Mouse (Mus musculus) liver, embryonic 11.5 days (tissue): Measurements from ENCODE around the gene Impdh2. TPM values are rescaled to one million over a fixed set of nuclear protein-coding genes. Genes with fewer than 3 reads are reported as not detected.

Experiments used
- ATAC-seq: fragments of 200-750 bp; cut with Nextera tagmentation; replicated peaks from 2 replicates; pipeline ENCODE4 v1.8.0; 2017; ENCODE audit warnings: moderate number of reproducible peaks, mild to moderate bottlenecking, moderate TSS enrichment, moderate library complexity; ENCODE audit not compliant: low FRiP score
- DNase-seq: peaks from one replicate; pipeline ENCODE4 v3.0.0-alpha.2; 2017; ENCODE audit warnings: low spot score
- H3K27ac ChIP-seq: fragments of 300-500 bp; sonication (generic); 2 replicates; pipeline ENCODE4 v1.5.1; 2014; ENCODE audit warnings: mild to moderate bottlenecking, low read depth, low read length, control low read depth
- H3K27me3 ChIP-seq: fragments of 300-500 bp; sonication (generic); replicated peaks from 2 replicates; pipeline ENCODE4 v1.6.1; 2014; ENCODE audit warnings: low read length, mixed read lengths; ENCODE audit not compliant: control insufficient read depth, insufficient read depth
- H3K36me3 ChIP-seq: fragments of 300-500 bp; sonication (generic); 2 replicates; pipeline ENCODE4 v1.6.1; 2014; ENCODE audit warnings: mild to moderate bottlenecking, low read length, moderate library complexity, mixed read lengths; ENCODE audit not compliant: control insufficient read depth, insufficient read depth
- H3K4me1 ChIP-seq: fragments of 300-500 bp; sonication (generic); replicated peaks from 2 replicates; pipeline ENCODE4 v1.6.1; 2014; ENCODE audit warnings: low read length, mixed read lengths; ENCODE audit not compliant: control insufficient read depth, insufficient read depth
- H3K4me2 ChIP-seq: fragments of 300-500 bp; sonication (generic); 2 replicates; pipeline ENCODE4 v1.6.1; 2014; ENCODE audit warnings: mild to moderate bottlenecking, control low read depth, moderate library complexity
- H3K4me3 ChIP-seq: fragments of 300-500 bp; sonication (generic); 2 replicates; pipeline ENCODE4 v1.5.1; 2014; ENCODE audit warnings: low read depth, low read length, control low read depth
- H3K9ac ChIP-seq: fragments of 300-500 bp; sonication (generic); 2 replicates; pipeline ENCODE4 v1.6.1; 2014; ENCODE audit warnings: low read depth, low read length, control low read depth
- H3K9me3 ChIP-seq: fragments of 300-500 bp; sonication (generic); 2 replicates; pipeline ENCODE4 v1.6.1; 2016; ENCODE audit warnings: low read length, inconsistent platforms, mixed read lengths; ENCODE audit not compliant: control insufficient read depth
- WGBS: fragments of 180-500 bp; shearing (Covaris S2); extraction: QIAGEN DNeasy Blood & Tissue Kit; methylation state at CpG from one replicate; pipeline ENCODE4 v1.1.7; 2014; 5-methylcytosine and 5-hydroxymethylcytosine counted together
- polyA plus RNA-seq: library from polyadenylated mRNA; unstranded; fragments of >200 nt; fragmentation: Nextera tagmentation; extraction: Ambion mirVana; gene quantifications from 2 replicates; pipeline ENCODE4 v1.2.1, GENCODE M21; 2014

Impdh2 gene
- polyA plus RNA-seq, 1 experiment from 2014 or later: 285 TPM

DNA sequence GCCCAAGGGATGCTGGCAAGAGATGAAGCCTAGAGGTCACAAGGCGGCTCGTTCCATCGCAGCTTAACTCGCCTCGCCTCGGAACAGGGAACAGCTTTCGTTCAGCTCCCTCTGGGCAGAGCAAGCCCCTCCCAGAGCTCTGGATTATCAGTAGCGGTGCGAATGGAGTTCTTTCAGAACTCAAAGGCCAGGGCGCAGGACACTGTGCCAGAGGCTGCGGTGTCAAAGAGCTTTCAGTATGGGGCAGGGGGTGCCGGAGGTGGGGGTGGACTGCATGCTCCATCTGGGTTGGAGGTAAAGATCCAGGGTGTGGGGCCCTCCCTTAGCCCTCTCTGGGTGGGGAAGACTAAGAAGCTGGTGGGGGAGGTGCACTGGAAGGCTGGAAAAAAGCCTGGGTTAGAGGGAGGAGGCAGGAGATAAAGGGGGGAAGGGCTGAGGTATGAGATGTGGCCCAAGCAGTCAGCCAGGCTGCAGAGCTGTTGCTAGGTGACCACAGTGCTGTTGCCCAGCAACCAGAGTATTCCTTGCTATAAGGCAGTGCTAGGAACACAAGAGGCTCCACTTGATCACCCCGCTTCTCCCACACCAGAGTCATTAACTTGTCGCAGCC, 27.6 kb downstream of the Impdh2 start:
- no peaks in the 10 kb centered on the region for H3K27me3 ChIP-seq
- 0 out of 2 replicates have a peak overlapping the region, but pooled peaks have one; percentile 10 for H3K4me3 ChIP-seq
- peak overlapping the region; percentile 25; the same call in 1 of the 2 replicates for H3K9ac ChIP-seq
- peak; percentile 55; the same call in 1 of the 2 replicates for ATAC-seq
- H3K4me1 ChIP-seq: peaks cover 14% of the 10 kb centered on the region
- no peaks in the 10 kb centered on the region for H3K9me3 ChIP-seq
- H3K27ac ChIP-seq: peak overlapping the region; percentile 30; the same call in 1 of the 2 replicates
- no peaks in the 10 kb centered on the region for H3K36me3 ChIP-seq
- H3K4me2 ChIP-seq: peak overlapping the region; percentile 53
- DNase-seq: peak; percentile 53
- 18% methylated on average over 14 of the region's 14 CpGs for WGBS

DNA sequence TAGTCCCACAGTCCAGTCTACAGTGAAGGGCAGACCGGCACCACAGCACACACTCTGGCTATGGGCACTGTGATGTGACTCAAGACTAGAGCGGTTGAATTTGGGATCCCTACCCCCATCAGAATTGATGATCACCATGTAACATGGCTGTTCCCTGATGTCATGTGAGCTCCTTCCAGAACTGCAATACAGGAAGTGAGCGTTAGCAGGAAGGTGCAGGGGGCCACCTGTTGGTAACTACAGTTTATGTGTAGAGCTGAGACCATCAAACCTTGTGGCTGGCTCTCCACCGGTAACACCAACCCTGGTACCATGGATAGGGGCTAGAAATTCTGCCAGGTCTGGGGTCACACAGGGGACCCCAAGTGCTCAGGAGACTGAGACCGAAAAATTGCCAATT, 29.1 kb downstream of the Impdh2 start:
- H3K4me2 ChIP-seq: no peak overlapping the region
- no peak overlapping the region for H3K9ac ChIP-seq
- peaks cover 14% of the 10 kb centered on the region for H3K4me1 ChIP-seq
- DNase-seq (no peak), ATAC-seq (no peak)
- no peak overlapping the region for H3K27ac ChIP-seq
- 67% methylated on average over 5 of the region's 5 CpGs for WGBS
- no peaks in the 10 kb centered on the region for H3K27me3 ChIP-seq
- no peaks in the 10 kb centered on the region for H3K36me3 ChIP-seq
- H3K4me3 ChIP-seq: no peak overlapping the region
- H3K9me3 ChIP-seq: no peaks in the 10 kb centered on the region

DNA sequence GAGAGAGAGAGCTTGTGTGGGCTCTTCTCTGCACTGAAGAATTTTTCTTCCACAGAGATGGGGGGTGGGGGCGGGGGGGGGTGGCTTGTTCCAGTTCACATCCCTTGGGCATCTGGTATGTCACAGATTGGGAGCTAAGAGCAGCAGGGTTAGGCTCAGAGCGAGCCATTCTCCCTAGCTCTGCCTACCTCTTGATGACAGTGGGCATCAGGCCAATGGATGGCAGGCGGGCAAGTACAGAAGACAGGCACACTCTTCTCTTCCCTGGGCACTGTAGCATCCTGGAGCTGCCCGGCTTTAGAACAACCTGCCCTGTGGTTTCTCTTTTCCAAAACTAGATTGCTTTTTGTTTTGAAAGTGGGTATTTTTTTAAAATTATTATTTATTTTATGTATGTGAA, 31.4 kb downstream of the Impdh2 start:
- Histone ChIP-seq H3K27ac (no peak overlapping the region), H3K4me1 (peaks cover 17% of the 10 kb centered on the region), H3K9me3 (no peaks in the 10 kb centered on the region), H3K4me2 (no peak overlapping the region), H3K27me3 (no peaks in the 10 kb centered on the region), H3K4me3 (no peak overlapping the region), H3K9ac (no peak overlapping the region), H3K36me3 (no peaks in the 10 kb centered on the region)
- ATAC-seq (no peak), DNase-seq (no peak)
- 79% methylated on average over 4 of the region's 4 CpGs for WGBS

DNA sequence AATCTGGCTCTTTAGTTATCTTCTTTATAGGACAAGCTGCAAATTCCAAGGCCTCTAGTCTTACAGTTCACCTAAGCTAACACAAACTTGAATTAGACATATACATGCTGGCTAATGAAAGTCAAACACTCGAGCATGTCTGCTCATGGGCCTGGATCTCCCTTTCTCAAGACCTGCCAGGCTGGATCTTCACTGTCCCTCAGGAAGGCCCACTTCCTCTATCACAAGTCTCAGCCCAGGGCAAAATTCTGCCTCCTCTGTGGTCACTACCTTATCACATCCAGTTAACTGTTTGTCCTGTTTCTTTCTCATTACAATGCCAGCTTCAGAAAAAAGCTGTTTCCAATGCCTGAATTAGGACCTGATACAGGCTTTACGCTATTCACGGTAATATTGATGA, 34.3 kb downstream of the Impdh2 start:
- 45% methylated on average over 3 of the region's 3 CpGs for WGBS
- no peak overlapping the region for H3K4me2 ChIP-seq

DNA sequence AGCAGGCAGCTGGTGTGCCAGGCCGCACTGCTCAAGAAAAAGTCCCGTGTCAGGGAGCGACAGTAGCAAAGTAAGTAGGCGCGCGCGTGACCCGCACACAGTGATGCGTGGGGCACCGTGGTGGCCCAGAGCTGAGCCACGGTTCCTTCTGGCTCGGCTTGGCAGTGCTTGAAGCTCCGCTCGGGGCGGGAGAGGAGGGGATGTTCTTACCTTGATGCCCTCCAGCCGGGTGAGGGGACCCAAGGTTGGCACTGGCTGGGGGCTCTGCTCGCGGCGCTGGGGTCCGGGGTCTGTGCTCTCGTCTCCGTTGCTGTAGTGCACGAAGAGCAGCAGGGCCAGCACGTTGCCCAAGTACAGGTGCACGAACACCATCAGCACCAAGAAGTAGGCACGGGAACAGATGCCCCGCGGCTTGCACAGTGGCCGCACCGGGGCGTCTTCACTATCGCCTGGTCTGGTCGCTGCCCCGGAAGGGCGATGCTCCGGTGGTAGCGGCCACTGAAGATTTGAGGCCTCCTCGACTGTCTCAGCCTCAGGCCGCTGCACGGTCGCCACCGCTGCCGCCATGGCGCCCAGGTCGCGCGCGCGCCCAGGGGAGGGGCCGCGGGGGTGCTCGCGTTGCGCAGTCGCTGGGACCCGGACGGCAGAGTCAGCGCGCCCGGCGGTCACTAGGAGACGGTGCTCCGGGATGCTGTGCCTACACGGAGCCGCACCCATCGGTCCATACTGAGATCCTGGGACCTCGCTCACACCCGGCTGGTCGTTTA, 37.1 kb downstream of the Impdh2 start, which contains the start of gene P4htm:
P4htm (minus strand) TSS at position 670 of the 767 bp plus-strand sequence.
- Histone ChIP-seq H3K27me3 (no peaks in the 10 kb centered on the region), H3K4me3 (peak within 1 kb of the TSS; percentile 64), H3K4me1 (peaks cover 9% of the 10 kb centered on the region; the same call in 1 of the 2 replicates), H3K9ac (peak within 1 kb of the TSS; percentile 61), H3K36me3 (no peaks in the 10 kb centered on the region), H3K4me2 (peak within 1 kb of the TSS; percentile 89), H3K9me3 (no peaks in the 10 kb centered on the region), H3K27ac (no peak within 1 kb of the TSS)
- DNase-seq: peak; percentile 69
- ATAC-seq: peak; percentile 64
- 5% methylated on average over 69 of the region's 69 CpGs for WGBS

More for the DNA sequence above, 34.3 kb downstream of the Impdh2 start:
- DNase-seq: no peak
- no peak overlapping the region for H3K27ac ChIP-seq
- no peak for ATAC-seq
- H3K36me3 ChIP-seq: no peaks in the 10 kb centered on the region
- H3K9me3 ChIP-seq: no peaks in the 10 kb centered on the region
- no peak overlapping the region for H3K4me3 ChIP-seq
- no peaks in the 10 kb centered on the region for H3K27me3 ChIP-seq
- peaks cover 9% of the 10 kb centered on the region; the same call in 1 of the 2 replicates for H3K4me1 ChIP-seq
- no peak overlapping the region for H3K9ac ChIP-seq

DNA sequence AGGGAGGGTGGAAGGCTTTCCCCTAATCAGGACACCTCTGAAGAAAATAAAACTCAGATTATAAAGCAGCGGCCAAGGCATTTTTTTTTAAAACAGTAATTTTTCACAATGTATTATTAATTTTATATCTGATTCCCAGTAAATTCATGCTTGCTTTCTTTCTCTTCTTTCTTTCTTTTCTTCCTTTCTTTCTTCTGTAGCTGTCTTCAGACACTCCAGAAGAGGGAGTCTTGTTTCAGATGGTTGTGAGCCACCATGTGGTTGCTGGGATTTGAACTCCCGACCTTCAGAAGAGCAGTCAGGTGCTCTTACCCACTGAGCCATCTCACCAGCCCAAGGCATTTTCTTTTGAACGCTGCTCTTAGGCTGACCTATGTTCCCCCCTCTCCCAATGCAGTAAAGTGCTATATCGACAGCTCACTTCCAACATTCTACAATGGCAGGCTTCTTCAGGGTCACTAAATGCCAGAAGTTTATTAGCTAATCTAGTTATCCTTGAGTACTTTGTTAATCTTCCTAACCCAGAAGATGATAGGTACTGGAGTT, 39.0 kb downstream of the Impdh2 start:
- no peak for ATAC-seq
- Histone ChIP-seq H3K4me2 (no peak overlapping the region), H3K9ac (no peak overlapping the region), H3K4me1 (peaks cover 9% of the 10 kb centered on the region; the same call in 1 of the 2 replicates), H3K36me3 (peaks cover 5% of the 10 kb centered on the region; the same call in 1 of the 2 replicates), H3K27ac (no peak overlapping the region), H3K4me3 (no peak overlapping the region), H3K9me3 (no peaks in the 10 kb centered on the region), H3K27me3 (no peaks in the 10 kb centered on the region)
- no peak for DNase-seq
- WGBS: 72% methylated on average over 4 of the region's 4 CpGs

DNA sequence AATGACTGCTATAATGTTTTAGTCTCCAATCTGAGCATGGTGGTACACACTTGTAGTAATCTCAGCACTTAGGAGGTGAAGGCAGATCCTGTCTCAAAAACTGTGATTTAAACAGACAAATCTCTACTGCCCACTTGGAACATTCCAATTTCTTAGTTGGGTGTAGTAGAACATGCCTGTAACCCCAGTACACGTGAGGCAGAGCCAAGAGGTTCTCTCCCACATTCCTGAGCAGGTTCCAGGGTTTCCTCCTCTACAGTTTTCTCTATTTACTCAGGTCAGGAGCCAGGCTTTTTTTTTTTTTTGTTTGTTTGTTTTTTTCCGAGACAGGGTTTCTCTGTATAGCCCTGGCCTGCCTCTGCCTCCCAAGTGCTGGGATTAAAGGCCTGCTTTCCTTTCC, 39.9 kb downstream of the Impdh2 start:
- Histone ChIP-seq H3K27me3 (no peaks in the 10 kb centered on the region), H3K27ac (no peak overlapping the region), H3K36me3 (peaks cover 12% of the 10 kb centered on the region; the same call in 1 of the 2 replicates), H3K4me2 (no peak overlapping the region), H3K9ac (no peak overlapping the region), H3K4me3 (no peak overlapping the region), H3K4me1 (peaks cover 6% of the 10 kb centered on the region; the same call in 1 of the 2 replicates), H3K9me3 (no peaks in the 10 kb centered on the region)
- WGBS: 61% methylated on average over 2 of the region's 2 CpGs
- no peak for DNase-seq
- no peak for ATAC-seq

DNA sequence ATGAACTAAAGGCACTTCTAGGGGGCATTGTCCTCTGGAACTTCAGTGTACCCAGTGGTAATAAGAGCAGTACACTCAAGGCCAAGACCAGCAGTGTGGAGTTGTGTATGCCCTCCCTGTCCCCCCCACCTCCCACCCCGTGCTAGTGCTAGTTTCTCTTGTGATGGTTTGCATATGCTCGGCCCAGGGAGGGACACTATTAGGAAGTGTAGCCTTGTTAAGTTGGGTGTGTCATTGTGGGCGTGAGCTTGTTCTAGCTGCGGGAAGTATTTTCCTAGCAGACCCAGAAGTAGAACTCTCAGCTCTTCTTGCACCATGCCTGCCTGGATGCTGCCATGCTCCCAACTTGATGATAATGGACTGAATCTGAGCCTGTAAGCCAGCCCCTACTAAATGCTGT, 41.9 kb downstream of the Impdh2 start:
- H3K27ac ChIP-seq: no peak overlapping the region
- H3K4me1 ChIP-seq: peaks cover 2% of the 10 kb centered on the region; the same call in 1 of the 2 replicates
- H3K4me3 ChIP-seq: no peak overlapping the region
- DNase-seq: no peak
- no peak overlapping the region for H3K4me2 ChIP-seq
- 75% methylated on average over 4 of the region's 4 CpGs for WGBS
- no peaks in the 10 kb centered on the region for H3K27me3 ChIP-seq
- no peak for ATAC-seq
- peaks cover 18% of the 10 kb centered on the region; the same call in 1 of the 2 replicates for H3K36me3 ChIP-seq
- H3K9me3 ChIP-seq: no peaks in the 10 kb centered on the region
- no peak overlapping the region for H3K9ac ChIP-seq
